Mouse (Mus musculus) forebrain, embryonic 12.5 days (tissue): ENCODE results near the gene Rad50. TPM values are rescaled to one million over a fixed set of nuclear protein-coding genes. Genes with fewer than 3 reads are reported as not detected.

Experiments used
- ATAC-seq: fragments of 200-750 bp; cut with Nextera tagmentation; 2 replicates; pipeline ENCODE4 v1.8.0; 2017; ENCODE audit warnings: moderate TSS enrichment; ENCODE audit not compliant: low FRiP score
- H3K27ac ChIP-seq: fragments of 300-500 bp; sonication (generic); 2 replicates; pipeline ENCODE4 v1.5.1; 2016; ENCODE audit warnings: mild to moderate bottlenecking
- H3K27me3 ChIP-seq: fragments of 300-500 bp; sonication (generic); 2 replicates; pipeline ENCODE4 v1.6.1; 2016; ENCODE audit warnings: mild to moderate bottlenecking
- H3K36me3 ChIP-seq: fragments of 300-500 bp; sonication (generic); replicated peaks from 2 replicates; pipeline ENCODE4 v1.6.1; 2016; ENCODE audit warnings: mild to moderate bottlenecking
- H3K4me1 ChIP-seq: fragments of 300-500 bp; sonication (generic); 2 replicates; pipeline ENCODE4 v1.6.1; 2016
- H3K4me2 ChIP-seq: fragments of 300-500 bp; sonication (generic); 2 replicates; pipeline ENCODE4 v1.6.1; 2016; ENCODE audit warnings: mild to moderate bottlenecking, moderate library complexity
- H3K4me3 ChIP-seq: fragments of 300-500 bp; sonication (generic); replicated peaks from 2 replicates; pipeline ENCODE4 v1.5.1; 2016; ENCODE audit warnings: mild to moderate bottlenecking
- H3K9ac ChIP-seq: fragments of 300-500 bp; sonication (generic); 2 replicates; pipeline ENCODE4 v1.6.1; 2016; ENCODE audit warnings: mild to moderate bottlenecking
- H3K9me3 ChIP-seq: fragments of 300-500 bp; sonication (generic); 2 replicates; pipeline ENCODE4 v1.6.1; 2016
- WGBS: fragments of 180-500 bp; shearing (Covaris S2); methylation state at CpG from one replicate; pipeline ENCODE4 v1.1.7; 2016; 5-methylcytosine and 5-hydroxymethylcytosine counted together
- polyA plus RNA-seq: library from polyadenylated mRNA; unstranded; fragments of >200 nt; fragmentation: Nextera tagmentation; extraction: Ambion mirVana; gene quantifications from 2 replicates; pipeline ENCODE4 v1.2.1, GENCODE M21; 2016

Rad50 gene
- polyA plus RNA-seq, 1 experiment from 2014 or later = 24.6 TPM

- no peak for ATAC-seq
- H3K36me3 ChIP-seq = peaks cover 19% of the 10 kb centered on the region; the same call in 1 of the 2 replicates
- 93% methylated on average over 9 of the region's 9 CpGs for WGBS
Observed at GRCm38 (mm10) chr11:53682994-53683530, 24.1 kb downstream of the Rad50 start.

GRCm38 (mm10) chr11:53682170-53682569, 24.9 kb downstream of the Rad50 start:
- H3K4me2 ChIP-seq = no peak overlapping the region
- peaks cover 19% of the 10 kb centered on the region; the same call in 1 of the 2 replicates for H3K36me3 ChIP-seq
- no peaks in the 10 kb centered on the region for H3K27me3 ChIP-seq
- WGBS = 89% methylated on average over 2 of the region's 2 CpGs
- no peaks in the 10 kb centered on the region for H3K9me3 ChIP-seq
- H3K4me3 ChIP-seq = no peak overlapping the region
- no peaks in the 10 kb centered on the region for H3K4me1 ChIP-seq
- H3K9ac ChIP-seq = no peak overlapping the region
- ATAC-seq = no peak
- no peak overlapping the region for H3K27ac ChIP-seq

More at GRCm38 (mm10) chr11:53682994-53683530, 24.1 kb downstream of the Rad50 start:
- H3K9ac ChIP-seq = no peak overlapping the region
- no peak overlapping the region for H3K4me3 ChIP-seq
- no peaks in the 10 kb centered on the region for H3K4me1 ChIP-seq
- no peak overlapping the region for H3K4me2 ChIP-seq
- no peak overlapping the region for H3K27ac ChIP-seq
- no peaks in the 10 kb centered on the region for H3K27me3 ChIP-seq
- H3K9me3 ChIP-seq = no peaks in the 10 kb centered on the region

DNA sequence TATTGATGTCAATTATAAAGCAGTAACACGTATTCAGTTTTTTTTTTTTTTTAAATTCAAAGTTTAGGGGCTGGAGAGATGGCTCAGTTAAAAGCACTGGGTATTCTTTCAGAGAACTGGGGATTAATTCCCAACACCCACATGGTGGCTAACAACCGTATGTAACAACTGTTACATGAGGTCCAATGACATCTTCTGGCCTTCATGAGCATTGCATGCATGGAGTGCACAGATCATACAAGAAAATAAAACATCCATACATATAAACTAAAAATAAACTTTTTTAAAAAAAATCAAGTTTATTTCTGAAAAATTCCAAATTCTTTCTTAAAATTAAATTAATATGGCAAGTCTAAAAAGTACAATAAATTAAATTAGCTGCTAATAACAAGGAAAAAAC, 25.4 kb downstream of the Rad50 start:
- Histone ChIP-seq H3K4me3 (no peak overlapping the region), H3K9me3 (no peaks in the 10 kb centered on the region), H3K4me1 (no peaks in the 10 kb centered on the region), H3K9ac (no peak overlapping the region), H3K36me3 (peaks cover 22% of the 10 kb centered on the region), H3K27ac (no peak overlapping the region), H3K4me2 (no peak overlapping the region), H3K27me3 (no peaks in the 10 kb centered on the region)
- ATAC-seq = no peak
- WGBS = 93% methylated on average over 2 of the region's 2 CpGs

GRCm38 (mm10) chr11:53680141-53680540, 27.0 kb downstream of the Rad50 start:
- H3K4me1 ChIP-seq = no peaks in the 10 kb centered on the region
- 90% methylated on average over 4 of the region's 4 CpGs for WGBS
- peaks cover 34% of the 10 kb centered on the region for H3K36me3 ChIP-seq
- H3K9me3 ChIP-seq = no peaks in the 10 kb centered on the region
- no peak for ATAC-seq
- no peak overlapping the region for H3K9ac ChIP-seq
- no peak overlapping the region for H3K4me3 ChIP-seq
- no peak overlapping the region for H3K27ac ChIP-seq
- no peaks in the 10 kb centered on the region for H3K27me3 ChIP-seq
- no peak overlapping the region for H3K4me2 ChIP-seq

- whole genome bisulfite sequencing = 92% methylated on average over 4 of the region's 4 CpGs
- no peak overlapping the region for H3K4me2 ChIP-seq
Observed at GRCm38 (mm10) chr11:53671414-53671813, 35.7 kb downstream of the Rad50 start.

DNA sequence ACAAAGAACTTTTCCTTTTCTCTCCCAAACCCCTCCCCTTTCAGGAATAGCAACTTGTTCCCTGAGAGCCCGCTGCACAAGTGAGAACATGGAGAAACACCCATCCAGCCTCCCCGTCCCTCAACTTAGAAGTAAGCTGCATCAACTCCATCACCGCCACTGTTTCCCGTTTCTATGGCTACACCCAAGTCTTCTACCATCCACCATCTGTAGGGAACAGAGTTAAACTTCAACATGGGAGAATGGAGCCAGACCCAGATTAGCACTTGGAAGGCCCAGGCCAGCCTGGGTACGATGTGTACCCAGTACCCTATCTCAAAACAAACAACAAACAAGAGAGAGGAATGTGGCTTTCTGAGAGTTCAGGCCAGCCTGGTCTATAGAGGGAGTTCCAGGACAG, 43.0 kb downstream of the Rad50 start:
- WGBS = 91% methylated on average over 5 of the region's 5 CpGs

More at GRCm38 (mm10) chr11:53671414-53671813, 35.7 kb downstream of the Rad50 start:
- Histone ChIP-seq H3K36me3 (peaks cover 47% of the 10 kb centered on the region), H3K4me1 (no peaks in the 10 kb centered on the region), H3K4me3 (no peak overlapping the region), H3K27ac (no peak overlapping the region), H3K9ac (no peak overlapping the region), H3K9me3 (no peaks in the 10 kb centered on the region), H3K27me3 (no peaks in the 10 kb centered on the region)
- no peak for ATAC-seq

GRCm38 (mm10) chr11:53662794-53663674, 44.1 kb downstream of the Rad50 start:
- WGBS = 88% methylated on average over 14 of the region's 14 CpGs
- Histone ChIP-seq H3K4me3 (no peak overlapping the region), H3K27ac (no peak overlapping the region), H3K4me1 (no peaks in the 10 kb centered on the region), H3K4me2 (no peak overlapping the region), H3K9me3 (no peaks in the 10 kb centered on the region), H3K9ac (no peak overlapping the region), H3K36me3 (peaks cover 20% of the 10 kb centered on the region), H3K27me3 (no peaks in the 10 kb centered on the region)
- ATAC-seq = no peak

More for the DNA sequence above, 43.0 kb downstream of the Rad50 start:
- Histone ChIP-seq H3K9me3 (no peaks in the 10 kb centered on the region), H3K36me3 (peaks cover 21% of the 10 kb centered on the region), H3K4me3 (no peak overlapping the region), H3K4me1 (no peaks in the 10 kb centered on the region), H3K9ac (no peak overlapping the region), H3K27ac (no peak overlapping the region), H3K4me2 (no peak overlapping the region), H3K27me3 (no peaks in the 10 kb centered on the region)
- no peak for ATAC-seq

- Histone ChIP-seq H3K36me3 (peaks cover 20% of the 10 kb centered on the region; the same call in 1 of the 2 replicates), H3K27me3 (no peaks in the 10 kb centered on the region), H3K4me1 (no peaks in the 10 kb centered on the region), H3K4me2 (no peak overlapping the region), H3K4me3 (no peak overlapping the region), H3K9me3 (no peaks in the 10 kb centered on the region), H3K9ac (no peak overlapping the region), H3K27ac (no peak overlapping the region)
- 88% methylated on average over 6 of the region's 6 CpGs for WGBS
- ATAC-seq = no peak
Observed at GRCm38 (mm10) chr11:53657828-53658227, 49.3 kb downstream of the Rad50 start.

DNA sequence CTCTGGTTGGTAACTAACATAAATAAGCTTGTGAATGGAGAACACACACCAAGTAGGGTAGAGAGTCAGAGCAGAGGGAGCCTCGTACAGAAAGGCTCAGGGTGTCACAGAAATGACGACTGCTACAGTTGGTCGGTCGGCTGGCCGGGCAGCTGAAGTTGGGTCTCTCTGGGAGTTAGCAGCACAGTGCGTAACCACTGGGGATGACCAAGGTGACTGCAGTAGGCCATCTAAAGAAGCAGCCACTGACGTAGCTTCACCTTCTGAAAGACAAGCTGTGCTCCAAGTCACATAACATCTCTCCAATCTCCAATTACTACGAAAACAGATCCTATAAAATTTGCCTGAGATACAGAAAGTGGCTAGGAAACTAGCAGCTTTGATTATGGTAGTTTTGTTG, 49.7 kb downstream of the Rad50 start:
- Histone ChIP-seq H3K4me1 (no peaks in the 10 kb centered on the region), H3K9me3 (no peaks in the 10 kb centered on the region), H3K36me3 (peaks cover 23% of the 10 kb centered on the region; the same call in 1 of the 2 replicates), H3K9ac (no peak overlapping the region), H3K4me2 (no peak overlapping the region), H3K27ac (no peak overlapping the region), H3K4me3 (no peak overlapping the region), H3K27me3 (no peaks in the 10 kb centered on the region)
- no peak for ATAC-seq
- WGBS = 93% methylated on average over 8 of the region's 8 CpGs

- no peak for ATAC-seq
- Histone ChIP-seq H3K4me3 (no peak overlapping the region), H3K9ac (no peak overlapping the region), H3K4me2 (no peak overlapping the region), H3K27ac (no peak overlapping the region), H3K4me1 (no peaks in the 10 kb centered on the region), H3K27me3 (no peaks in the 10 kb centered on the region), H3K36me3 (peaks cover 29% of the 10 kb centered on the region), H3K9me3 (no peaks in the 10 kb centered on the region)
- 93% methylated on average over 9 of the region's 9 CpGs for WGBS
Observed at GRCm38 (mm10) chr11:53656558-53657202, 50.4 kb downstream of the Rad50 start.

DNA sequence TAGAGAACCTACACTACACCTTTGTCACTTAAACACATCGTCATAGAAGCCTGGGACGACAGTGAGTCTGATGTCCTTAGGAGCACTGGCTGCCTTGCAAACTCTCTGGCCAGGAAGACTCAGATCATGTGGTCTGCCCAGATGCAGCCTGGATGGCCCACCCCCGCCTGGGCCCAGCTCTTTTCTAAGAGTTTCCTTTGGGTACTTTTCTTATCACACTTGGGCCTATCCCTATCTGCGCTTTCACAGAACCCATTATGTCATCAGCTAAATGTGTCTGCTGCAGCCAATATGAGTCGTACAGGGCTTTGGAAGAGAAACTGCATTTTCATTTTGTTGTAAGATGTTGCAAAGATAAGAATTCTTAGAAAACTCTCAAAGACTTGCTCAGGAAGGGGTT, 52.1 kb downstream of the Rad50 start:
- Histone ChIP-seq H3K9ac (no peak overlapping the region), H3K4me3 (no peak overlapping the region), H3K36me3 (peaks cover 45% of the 10 kb centered on the region), H3K9me3 (no peaks in the 10 kb centered on the region), H3K4me1 (no peaks in the 10 kb centered on the region), H3K27ac (no peak overlapping the region), H3K27me3 (no peaks in the 10 kb centered on the region), H3K4me2 (no peak overlapping the region)
- ATAC-seq = no peak
- WGBS = 91% methylated on average over 5 of the region's 5 CpGs

GRCm38 (mm10) chr11:53652427-53652826, 54.7 kb downstream of the Rad50 start:
- Histone ChIP-seq H3K4me3 (no peak overlapping the region), H3K4me2 (no peak overlapping the region), H3K9me3 (no peaks in the 10 kb centered on the region), H3K36me3 (peaks cover 51% of the 10 kb centered on the region), H3K4me1 (no peaks in the 10 kb centered on the region), H3K27me3 (no peaks in the 10 kb centered on the region), H3K27ac (no peak overlapping the region), H3K9ac (no peak overlapping the region)
- ATAC-seq = no peak
- WGBS = 92% methylated on average over 2 of the region's 2 CpGs
